Mouse (Mus musculus): ENCODE results near the gene Ccin.

GRCm38 (mm10) chr4:44028303-44029135 lies 45.2 kb downstream of the Ccin start:
- no peak for TF ChIP-seq GATA1 (IDR thresholded peaks at IDR 0.05; ENCODE audit: borderline replicate concordance, low read length)
- no peak for TF ChIP-seq FLI1 (IDR thresholded peaks at IDR 0.05; ENCODE audit: low read length)

Measured in megakaryocyte, embryonic 14.5 days (primary cell).